Mouse (Mus musculus): Measurements from ENCODE around the gene 2310034G01Rik. TPM values are rescaled to one million over a fixed set of nuclear protein-coding genes. Genes with fewer than 3 reads are reported as not detected.

2310034G01Rik gene
- total RNA-seq, 2 experiments from 2014 or later, result 0.42 to 0.82 TPM

GRCm38 (mm10) chr19:46362104-46362503 is 12.0 kb upstream of the 2310034G01Rik start:
- intact Hi-C loops (cut with DNase I), result no loop called here
- DNase-seq, result no peak

GRCm38 (mm10) chr19:46358381-46358780 is 8.3 kb upstream of the 2310034G01Rik start:
- DNase-seq, result no peak
- intact Hi-C loops (cut with DNase I), result no loop called here

DNA sequence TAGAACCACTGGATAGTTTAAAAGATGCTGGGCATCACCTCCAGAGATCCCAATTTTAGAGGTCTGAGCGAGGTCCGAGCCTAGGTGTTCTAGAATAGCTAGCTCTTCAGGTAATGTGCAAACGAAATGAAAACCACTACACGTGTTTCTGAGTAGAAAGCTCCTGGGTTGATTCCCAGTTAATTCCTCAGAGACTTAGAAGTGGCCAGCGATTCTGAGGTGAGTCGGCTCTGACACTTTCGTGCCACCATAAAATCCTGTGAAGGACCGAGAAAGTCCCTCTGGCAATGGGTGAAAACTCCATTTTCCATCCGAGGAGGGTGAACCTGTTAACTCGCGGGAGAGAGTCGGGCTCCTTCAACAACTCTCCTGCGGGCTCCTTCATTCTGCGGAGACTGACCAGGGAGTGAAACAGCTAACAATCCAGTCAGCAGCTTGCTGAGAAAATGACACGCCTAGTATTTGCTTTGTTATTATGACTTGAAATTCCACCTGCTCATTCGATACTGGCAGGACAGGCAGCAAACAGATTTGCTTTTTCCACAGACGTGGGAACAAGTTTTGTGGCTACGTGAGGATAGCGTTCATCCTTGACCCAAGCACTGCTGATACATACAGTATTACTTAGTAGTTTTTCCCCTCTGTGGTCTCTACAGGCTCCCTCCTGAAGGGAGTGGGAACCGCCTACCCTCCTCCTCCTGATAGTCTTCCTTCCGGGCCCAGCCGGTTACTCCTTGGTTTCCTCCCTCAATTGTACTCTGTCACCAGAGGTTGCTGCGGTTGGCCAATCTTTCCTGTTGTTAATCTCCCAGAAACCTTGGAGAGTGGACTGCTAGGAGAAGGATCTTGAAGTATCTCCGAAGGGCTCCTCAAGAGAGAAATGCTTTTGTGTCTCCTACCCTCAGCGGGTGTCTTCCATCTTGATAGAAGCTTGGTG is 7.5 kb upstream of the 2310034G01Rik start:
- intact Hi-C loops (cut with DNase I), result no loop called here
- DNase-seq, result no peak

- intact Hi-C loops (cut with DNase I), result no loop called here
Measured at GRCm38 (mm10) chr19:46356701-46357138, 6.6 kb upstream of the 2310034G01Rik start.

DNA sequence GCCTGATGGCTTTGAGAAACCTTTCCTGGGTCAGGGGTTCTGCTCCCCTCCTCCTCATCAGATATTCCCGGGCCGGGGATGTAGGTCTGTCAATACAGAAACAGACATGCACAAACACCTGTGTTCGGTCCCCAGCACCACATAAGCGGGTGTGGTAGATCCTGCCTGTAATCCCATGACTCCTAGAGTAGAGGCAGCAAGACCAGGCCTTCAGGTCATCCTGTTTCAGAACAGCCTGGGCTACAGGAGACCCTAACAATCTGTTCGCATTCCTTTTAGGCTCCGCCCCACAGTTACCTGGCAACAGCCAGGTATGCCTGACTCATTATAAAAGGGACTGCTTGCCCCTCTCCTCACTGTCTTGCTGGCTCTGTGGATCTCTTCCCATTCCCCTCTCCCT is 552 bp downstream of the 2310034G01Rik start:
- no peak for DNase-seq
- intact Hi-C loops (cut with DNase I), result loop anchor here (10.0 kb wide), 1 partner anchor 95 kb away; no protein-coding TSS in a partner anchor

More at GRCm38 (mm10) chr19:46356701-46357138, 6.6 kb upstream of the 2310034G01Rik start:
- DNase-seq, result peak; percentile 91

GRCm38 (mm10) chr19:46348761-46349458 is 1.2 kb downstream of the 2310034G01Rik start:
- peak; percentile 85 for DNase-seq
- intact Hi-C loops (cut with DNase I), result loop anchor here (10.0 kb wide), 1 partner anchor 96 kb away; no protein-coding TSS in a partner anchor

DNA sequence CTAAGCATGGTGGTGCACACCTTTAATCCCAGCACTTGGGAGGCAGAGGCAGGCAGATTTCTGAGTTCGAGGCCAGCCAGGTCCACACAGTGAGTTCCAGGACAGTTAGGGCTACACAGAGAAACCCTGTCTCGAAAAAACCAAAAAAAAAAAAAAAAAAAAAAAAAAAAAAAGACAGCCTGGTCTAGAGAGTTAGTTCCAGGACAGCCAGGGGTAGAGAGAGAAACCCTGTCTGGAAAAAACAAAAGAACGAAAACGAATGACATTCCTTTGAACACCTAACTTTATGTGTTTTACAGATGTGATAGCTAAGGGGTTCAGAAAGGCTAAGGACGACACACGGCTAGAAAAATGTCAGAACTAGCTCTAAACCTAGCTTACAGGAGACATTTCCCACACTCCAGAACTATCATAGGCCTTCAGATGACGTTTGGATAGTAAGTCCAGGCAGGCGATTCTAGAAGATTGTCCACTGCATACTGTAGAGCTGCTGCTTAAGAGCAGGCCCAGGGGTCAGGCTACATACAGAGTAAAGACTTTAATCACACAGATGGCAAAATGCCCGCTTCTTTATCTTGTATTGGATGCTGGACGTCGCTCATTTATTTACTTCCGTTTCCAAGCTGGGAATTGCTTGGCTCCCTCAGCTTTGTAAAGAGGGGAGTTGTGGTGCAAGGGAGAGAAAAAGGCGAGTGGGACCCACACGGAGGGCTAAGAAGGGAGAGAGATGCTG is 2.0 kb downstream of the 2310034G01Rik start:
- intact Hi-C loops (cut with DNase I), result loop anchor here (10.0 kb wide), 1 partner anchor 97 kb away; no protein-coding TSS in a partner anchor
- DNase-seq, result no peak

DNA sequence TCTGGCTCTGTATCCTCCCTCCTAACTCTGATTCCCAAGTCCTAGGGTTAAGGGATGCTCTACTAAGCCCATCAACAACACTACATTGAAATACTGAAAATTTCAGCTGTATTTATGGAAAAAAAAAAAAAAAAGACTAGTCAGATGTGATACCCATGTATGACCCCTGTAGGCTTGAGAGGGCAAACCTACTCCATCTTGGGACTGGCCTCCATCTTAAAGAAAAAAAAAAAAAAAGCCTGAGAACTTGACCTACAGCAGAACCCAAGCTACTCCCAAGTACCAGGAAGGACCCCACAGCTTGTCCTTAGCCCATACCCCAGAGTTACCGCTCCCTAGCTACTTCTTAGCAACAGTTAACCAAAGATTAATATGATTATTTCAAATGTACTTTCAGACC is 3.0 kb downstream of the 2310034G01Rik start:
- no peak for DNase-seq
- intact Hi-C loops (cut with DNase I), result loop anchor here (10.0 kb wide), 1 partner anchor 98 kb away; no protein-coding TSS in a partner anchor

DNA sequence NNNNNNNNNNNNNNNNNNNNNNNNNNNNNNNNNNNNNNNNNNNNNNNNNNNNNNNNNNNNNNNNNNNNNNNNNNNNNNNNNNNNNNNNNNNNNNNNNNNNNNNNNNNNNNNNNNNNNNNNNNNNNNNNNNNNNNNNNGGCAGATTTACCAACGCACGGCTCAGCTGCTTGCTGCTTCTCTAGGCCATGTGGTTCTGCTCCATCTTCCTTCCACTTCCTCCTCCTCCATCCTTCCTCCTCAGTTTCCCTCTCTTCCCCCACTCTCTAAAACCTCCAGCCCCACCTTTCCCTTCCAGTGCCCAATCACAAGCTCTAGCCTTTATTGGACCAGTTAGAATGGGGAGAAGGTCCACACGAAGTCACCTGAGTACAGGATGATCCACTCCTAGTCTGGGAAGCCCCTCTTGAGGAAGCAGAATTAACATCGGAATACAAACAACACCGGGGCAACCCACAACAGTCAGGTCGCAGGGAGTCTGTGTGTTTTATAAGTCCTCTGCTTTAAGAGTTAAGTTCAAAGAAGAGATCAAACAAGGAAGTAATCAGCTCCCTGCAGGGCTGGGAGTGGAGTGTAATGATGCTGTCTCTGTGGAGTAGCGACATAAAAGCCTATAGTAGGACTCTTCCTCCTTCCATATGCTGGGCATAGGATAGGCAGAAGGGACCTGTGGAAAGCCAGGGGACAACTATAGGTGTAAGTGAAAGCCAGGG is 5.2 kb downstream of the 2310034G01Rik start:
- intact Hi-C loops (cut with DNase I), result loop anchor here (10.0 kb wide), 1 partner anchor 100 kb away; no protein-coding TSS in a partner anchor
- DNase-seq, result no peak

DNA sequence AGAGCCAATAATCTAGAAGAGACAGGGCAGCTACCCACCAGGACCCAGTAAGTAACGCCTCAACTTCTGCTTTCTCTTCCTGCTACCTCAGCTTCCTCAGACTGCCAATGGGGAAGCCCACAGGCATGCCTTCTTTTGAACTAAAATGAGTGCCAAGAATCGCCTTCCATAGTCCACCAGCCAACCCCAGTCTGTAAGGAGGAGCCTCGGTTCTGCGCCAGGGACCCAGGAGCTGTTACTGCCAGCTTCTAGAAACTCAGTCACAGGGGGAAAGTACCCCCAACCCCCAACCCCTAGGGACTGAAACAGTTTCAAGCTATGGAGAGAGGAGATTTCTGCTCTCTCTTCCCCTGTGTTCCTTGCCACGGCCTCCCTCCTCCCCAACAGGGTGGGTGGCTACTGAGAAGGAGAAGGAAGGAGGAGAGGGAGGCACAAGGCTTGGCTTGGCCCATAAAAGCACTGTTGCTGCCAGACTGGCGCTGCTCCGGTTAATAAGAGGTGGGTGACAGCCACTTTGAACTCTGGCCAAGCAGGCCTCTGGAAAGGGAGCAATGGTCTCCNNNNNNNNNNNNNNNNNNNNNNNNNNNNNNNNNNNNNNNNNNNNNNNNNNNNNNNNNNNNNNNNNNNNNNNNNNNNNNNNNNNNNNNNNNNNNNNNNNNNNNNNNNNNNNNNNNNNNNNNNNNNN is 10.7 kb downstream of the 2310034G01Rik start:
- intact Hi-C loops (cut with DNase I), result no loop called here
- DNase-seq, result peak; percentile 81

- DNase-seq, result no peak
- intact Hi-C loops (cut with DNase I), result no loop called here
Measured at GRCm38 (mm10) chr19:46338942-46339286, 11.2 kb downstream of the 2310034G01Rik start.

- intact Hi-C loops (cut with DNase I), result no loop called here
- DNase-seq, result peak; percentile 97
Measured at GRCm38 (mm10) chr19:46338331-46338936, 11.7 kb downstream of the 2310034G01Rik start, which contains the start of gene Cuedc2. TSS of gene Cuedc2 (minus strand) at chr19:46338702.

DNA sequence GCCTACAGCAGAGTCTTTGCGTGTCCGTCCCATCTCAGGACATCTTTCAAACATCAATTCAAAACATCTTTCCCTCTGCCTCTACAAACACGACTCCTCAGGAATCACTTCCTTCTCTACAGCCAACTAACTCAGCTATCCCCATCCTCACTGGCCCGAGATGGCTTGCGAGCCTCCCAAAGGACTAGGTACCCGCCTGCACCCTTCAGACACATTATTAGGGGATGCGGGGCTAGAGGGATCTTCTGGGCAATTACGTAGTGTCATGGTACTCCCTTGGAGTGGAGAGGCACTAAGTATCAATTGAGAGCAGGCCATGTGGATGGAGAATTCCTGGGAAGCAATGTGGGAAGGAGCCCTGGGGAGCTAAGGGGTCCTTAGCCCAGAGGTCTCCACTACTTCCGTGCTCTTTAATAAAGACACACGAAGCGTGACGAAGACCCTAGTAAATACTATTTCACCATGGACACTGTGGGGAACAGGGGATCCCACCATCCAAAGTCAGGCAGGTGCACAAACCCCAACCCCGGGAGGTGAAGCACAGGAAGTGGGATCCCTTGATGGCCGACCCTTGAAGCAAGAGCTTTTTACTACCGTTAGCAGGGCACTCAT is 12.3 kb downstream of the 2310034G01Rik start:
- intact Hi-C loops (cut with DNase I), result no loop called here
- no peak for DNase-seq

DNA sequence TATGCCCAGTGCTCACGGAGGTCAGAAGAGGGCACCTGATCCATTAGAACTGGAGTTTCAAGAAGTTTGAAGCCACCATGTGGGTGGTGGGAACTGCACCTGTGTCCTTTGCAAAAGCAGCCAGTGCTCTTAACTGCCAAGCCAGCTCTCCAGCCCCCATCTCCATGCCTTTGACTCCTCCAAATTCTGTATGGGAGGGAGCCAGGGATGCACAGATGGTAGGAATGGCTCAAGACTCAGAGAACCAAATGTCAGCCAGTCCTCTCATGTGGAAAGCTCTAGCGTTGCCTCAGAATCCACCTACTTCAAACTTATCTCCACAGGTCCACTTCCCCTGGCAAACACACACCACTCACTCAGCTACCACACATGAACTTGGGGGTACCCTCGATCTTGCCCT is 16.2 kb downstream of the 2310034G01Rik start:
- DNase-seq, result peak; percentile 69
- intact Hi-C loops (cut with DNase I), result no loop called here

DNA sequence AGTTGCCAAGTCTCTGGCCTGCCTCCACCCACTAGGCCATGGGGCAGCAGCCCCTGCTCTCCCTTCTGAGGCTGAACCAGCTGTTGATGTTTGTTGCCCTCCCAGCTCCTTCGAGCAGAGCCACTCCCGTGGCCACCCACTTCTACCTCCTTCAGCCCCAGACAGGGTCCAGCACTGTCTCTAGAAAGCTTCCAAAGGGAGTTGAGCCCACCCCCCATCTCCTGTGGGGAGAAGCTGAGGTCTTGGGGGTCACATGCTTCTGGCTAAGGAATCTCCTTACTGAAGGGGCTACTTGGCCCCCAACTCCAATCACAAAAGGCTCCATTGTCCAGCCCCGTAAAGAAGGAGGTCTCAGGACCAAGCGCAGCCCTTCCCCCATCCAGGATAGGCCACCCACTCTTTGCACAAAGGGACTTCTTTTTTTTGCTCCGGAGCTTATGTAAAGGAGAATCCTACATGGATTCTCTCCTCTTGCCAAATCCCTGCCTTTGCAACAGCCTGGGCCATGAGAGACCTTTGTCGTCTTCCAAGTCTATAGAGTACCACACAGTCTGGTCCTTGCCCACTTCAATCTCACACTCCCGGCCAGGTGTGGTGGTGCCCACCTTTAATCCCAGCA is 17.3 kb downstream of the 2310034G01Rik start:
- intact Hi-C loops (cut with DNase I), result no loop called here
- DNase-seq, result no peak

DNA sequence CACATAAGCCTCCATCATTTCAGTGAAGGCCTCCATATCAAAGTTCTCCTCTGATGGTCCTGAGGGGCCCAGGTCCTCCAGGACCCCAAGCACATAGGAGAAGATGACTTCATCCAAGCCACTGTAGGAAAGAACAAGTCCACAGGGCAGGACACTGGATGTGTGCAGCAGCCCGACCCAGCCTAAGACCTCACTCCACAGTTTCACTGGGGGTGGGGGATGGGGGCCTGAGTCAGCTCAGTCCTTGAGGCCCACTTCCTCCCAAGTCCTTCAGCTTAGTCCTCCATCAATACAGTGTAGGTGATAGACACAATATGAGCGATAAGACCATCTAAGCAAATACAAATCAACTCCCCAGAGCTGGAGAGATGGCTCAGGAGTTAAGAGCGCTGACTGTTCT is 18.2 kb downstream of the 2310034G01Rik start:
- no peak for DNase-seq
- intact Hi-C loops (cut with DNase I), result no loop called here

GRCm38 (mm10) chr19:46331326-46331725 is 18.8 kb downstream of the 2310034G01Rik start:
- intact Hi-C loops (cut with DNase I), result no loop called here
- no peak for DNase-seq

GRCm38 (mm10) chr19:46330696-46331095 is 19.4 kb downstream of the 2310034G01Rik start:
- DNase-seq, result no peak
- intact Hi-C loops (cut with DNase I), result no loop called here

All from left cerebral cortex, postnatal 4 days (tissue).